Mouse (Mus musculus) heart, postnatal 4 days (tissue): ENCODE results near the gene Qrsl1. TPM values are rescaled to one million over a fixed set of nuclear protein-coding genes. Genes with fewer than 3 reads are reported as not detected.

Experiments
- DNase-seq: peaks from one replicate; pipeline ENCODE4 v3.0.0; 2021
- total RNA-seq, 2 experiments: library from RNA; stranded (reverse); gene quantifications; 2 replicates each; pipeline ENCODE4 v1.2.3; 2021

The Qrsl1 gene
- total RNA-seq, 2 experiments from 2014 or later, result 30.0 to 31.3 TPM

DNA sequence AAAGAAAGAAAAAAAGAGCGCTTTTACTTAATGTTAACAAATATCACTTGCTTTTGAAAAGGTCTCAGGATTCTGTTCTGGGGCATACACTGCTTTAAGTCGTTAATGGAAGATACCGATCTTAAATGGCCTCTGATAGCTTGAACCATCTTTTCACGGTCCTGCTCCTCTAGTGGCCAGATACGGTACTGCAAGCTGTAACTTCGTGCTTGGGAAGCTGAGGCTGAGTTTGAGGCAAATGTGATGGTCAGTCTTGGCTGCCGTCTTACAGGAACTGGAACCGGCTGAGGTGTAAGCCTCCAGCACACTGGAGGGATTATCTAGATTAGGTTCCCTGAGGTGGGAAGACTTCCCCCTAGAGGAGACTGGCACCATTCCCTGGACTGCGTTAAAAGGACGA, 30.8 kb downstream of the Qrsl1 start:
- peak; percentile 43 for DNase-seq

DNA sequence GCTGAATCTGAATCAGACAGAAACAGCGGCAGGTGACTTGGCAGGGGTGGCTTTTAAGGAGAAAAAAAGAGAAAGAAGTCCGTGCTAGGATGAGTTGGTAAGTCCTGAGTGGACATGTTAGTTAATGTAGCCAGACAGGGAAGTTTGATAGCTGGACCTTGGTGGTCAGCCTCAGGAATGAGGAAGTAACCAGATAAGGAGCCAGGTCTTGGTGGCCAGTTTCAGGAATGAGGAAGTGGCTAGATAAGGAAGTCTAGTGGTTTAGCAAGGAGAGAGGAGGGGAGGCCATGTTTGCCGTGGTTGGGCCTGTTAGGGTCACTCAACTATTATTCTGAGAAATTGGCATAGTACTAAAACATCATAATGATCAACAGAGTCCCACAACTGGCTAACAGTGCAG, 45.2 kb downstream of the Qrsl1 start:
- no peak for DNase-seq

DNA sequence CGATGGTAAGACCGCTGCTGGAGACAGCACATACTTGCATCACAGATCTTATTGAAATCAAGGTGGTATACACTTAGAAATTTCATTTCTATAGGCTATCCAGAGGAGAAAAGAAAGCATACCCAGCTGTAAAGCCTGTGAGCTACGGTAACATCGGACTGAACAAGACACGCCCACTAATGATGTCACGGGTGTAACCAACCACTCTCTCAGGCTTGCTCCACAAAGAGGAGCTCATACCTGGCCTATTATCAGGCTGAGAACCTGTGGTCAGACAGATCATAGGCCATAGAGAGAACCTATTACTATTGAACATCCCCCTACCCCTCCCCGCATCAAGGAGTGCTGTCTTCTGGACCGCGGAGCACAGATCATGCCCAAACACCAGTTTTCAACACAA, 45.6 kb downstream of the Qrsl1 start:
- no peak for DNase-seq

DNA sequence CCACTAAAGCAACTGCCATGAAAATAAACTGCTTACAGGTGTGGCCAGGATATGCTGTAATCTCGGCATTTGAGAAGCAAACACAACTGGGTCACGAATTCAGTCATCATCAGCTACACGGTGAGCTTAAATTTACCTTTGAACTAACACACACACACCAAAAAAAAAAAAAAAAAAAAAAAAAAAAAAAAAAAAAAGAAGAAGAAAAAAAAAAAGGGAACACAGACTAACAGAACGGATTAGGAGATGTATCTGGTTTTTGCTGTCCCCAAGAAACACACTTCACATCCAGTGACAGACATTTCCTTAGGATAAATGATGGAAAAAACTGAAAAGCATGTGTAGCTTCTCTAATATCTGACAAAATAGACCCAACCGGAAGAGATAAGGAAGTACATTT, 49.6 kb downstream of the Qrsl1 start:
- no peak for DNase-seq

DNA sequence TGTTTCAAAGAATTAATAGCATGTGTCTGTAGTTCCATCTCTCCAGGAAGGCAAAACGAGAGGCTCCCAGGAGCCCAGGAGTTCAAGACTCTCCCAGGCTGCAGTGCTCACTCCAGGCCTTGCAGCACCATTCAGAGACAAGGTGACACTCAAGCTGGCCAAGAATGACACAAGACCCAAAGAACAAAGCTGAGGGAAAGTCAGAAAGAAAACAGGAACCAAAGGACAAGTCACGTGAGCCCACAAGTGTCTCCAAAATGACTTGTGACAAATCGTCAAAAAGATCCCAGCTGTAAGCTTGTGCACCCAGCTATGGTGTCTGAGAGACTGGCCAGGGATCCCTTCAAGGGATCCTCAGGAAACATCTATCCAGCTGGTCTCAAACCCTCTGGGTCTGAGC, 52.1 kb downstream of the Qrsl1 start:
- no peak for DNase-seq

DNA sequence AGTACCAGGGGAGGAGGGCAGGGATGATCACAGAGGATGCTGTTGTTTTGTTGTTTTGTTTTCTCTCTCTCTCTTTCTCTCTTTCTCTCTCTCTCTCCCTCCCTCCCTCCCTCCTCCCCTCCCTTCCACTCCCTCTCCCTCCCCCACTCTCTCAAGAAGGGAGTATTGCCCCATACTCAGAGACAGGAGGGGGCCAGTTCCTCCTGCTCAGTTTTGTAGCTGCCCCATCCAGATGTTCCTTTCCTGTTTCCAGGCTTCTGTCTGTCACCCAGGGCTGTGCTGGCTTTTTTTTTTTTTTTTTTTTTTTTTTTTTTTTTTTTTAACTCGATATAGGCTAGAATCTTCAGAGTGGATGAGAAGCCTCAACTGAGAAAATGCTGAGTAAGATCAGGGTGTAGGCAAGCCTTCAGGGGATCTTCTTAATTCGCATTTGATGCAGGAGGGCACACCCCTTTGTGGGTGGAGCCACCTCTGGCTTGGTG, 55.4 kb downstream of the Qrsl1 start:
- DNase-seq, result no peak

DNA sequence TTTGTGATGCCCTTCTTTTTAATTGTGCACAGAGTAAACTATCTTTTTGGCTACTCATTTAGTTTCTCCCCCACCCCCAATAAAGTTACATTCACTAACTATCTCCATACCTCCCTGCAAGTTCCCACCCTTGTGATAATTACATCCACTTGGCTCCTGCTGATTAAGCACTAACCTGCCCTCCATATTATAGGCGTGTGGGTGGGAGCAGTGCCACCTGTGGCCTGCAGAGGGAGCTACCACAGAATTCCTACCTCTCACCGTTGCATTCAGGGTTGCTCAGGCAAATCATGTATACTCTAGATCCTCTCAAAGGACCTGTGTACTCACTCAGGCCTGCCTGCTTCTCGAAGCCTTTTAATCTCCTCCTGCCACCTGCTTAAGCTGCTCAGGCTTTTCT, 56.1 kb downstream of the Qrsl1 start:
- no peak for DNase-seq

DNA sequence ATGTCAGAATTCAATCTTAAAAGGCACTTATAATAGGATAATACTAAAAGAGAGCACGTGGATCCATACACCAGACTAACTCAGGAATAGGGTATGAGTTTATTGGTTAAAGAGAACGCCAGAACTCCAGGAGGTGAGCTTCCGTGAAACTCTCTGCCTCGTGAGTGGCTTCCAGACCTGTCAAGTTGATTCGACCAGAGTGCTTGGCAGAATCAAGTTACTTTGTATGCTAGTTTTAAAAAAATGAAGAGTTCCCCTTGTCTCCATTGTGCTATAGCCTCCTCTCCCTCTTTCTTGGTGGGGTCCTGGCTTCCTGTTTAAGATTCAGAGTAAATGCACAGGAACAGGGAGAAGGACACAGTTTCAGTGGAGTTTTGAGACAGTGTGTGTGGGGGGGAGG, 60.1 kb downstream of the Qrsl1 start:
- DNase-seq, result no peak

DNA sequence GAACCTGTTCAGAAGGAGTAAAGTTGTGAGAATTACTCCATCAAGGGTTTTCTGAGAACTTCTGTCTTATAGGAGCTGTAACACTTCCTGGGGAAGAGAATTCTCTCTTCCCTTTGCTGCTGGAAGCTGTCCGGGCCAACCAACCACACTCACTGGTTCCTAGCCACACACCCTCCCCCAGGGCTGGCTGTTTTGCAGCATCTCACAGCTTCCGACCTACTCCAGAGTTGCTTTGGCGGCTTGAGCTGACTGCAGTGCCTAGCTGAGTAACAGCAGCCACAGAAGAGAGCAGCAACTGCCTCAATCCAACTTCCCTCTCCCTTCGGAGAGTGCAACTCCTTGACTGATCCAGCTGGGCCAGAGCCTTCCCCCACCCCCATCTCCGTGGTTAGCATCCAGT, 68.7 kb downstream of the Qrsl1 start:
- peak; percentile 11 for DNase-seq

DNA sequence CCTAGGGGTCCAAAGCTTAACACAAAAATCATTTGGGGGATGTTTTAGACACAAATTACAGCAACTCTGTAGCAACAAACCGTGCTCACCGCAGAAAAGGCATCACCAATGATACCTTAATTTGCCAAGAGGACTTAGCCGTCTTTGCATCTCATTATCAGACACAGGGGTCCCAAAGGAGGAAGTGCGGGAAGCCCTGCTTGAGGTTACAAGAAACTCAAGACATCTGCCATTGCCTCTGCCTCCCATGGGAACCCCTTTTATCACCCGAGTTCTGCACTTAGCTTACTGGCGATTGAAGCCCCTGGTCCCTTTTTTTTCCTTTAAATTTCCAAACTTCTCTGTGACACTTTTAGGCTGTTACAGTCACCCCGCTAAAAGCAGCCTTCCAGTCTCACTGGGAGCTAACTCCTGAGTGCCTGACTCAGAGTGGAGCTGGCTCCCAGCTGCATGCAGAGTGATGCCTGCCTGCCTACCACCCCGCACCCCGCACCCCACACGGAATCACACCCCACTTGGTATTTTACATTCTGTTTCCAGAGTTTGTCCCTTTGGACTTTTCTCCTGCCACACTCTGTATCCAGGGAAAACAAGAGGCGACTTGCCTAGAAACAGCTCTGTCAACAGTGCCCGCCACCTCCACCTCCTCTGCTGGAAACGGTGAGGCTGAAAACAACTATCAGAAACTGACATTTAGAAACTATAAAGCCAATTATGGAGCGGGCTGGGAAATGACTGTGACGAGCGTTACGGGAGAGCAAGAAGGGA, 71.1 kb downstream of the Qrsl1 start:
- DNase-seq, result no peak

DNA sequence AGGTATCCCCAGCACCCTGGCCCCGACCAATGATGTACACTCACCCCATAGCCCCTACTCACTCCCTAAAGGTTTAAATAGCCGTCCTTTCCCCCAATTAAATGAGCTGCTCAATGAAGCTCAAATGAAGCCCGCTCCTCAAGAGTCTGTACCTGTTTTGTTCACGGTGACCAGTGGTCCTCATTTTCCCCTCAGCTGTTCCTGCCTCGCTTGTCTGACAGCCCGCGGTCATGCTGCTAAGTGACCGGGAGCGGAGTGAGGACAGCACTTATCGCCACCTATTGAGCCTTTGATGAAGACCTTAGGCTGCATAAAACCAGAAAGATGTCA, 72.9 kb downstream of the Qrsl1 start:
- no peak for DNase-seq

DNA sequence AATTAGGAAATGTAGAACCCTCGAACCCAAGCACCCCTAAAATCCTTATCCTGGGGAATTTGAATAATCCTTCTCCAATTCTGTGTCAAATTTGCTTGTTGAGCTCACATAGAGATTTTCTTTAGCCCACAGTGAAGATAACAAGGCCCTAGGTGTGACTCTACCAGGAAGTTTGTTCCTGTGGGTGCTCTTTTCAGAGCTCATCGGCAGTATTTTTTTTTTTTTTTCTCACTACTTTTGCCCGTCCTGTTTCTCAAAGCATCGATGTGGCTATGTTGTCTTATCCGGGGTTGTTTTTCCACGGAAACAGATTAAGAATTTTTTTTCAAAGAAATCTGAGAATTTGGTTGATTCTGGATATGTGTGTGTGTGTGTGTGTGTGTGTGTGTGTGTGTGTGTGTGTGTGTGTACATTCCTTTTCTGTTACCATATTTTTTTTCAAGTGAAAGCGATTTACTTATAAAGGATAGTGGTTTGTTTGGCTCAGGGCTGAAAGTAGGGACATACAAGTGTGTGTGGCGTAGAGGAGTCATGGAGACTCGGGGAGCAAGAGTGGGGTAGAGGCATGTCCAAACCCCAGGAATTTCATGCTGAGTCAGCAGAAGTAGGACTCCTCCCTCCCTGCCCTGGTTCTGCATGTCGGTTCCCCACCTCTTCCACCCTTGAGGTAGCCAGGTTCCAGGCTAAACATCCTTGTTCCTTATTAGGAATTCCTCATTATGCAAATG, 73.4 kb downstream of the Qrsl1 start:
- DNase-seq, result no peak

DNA sequence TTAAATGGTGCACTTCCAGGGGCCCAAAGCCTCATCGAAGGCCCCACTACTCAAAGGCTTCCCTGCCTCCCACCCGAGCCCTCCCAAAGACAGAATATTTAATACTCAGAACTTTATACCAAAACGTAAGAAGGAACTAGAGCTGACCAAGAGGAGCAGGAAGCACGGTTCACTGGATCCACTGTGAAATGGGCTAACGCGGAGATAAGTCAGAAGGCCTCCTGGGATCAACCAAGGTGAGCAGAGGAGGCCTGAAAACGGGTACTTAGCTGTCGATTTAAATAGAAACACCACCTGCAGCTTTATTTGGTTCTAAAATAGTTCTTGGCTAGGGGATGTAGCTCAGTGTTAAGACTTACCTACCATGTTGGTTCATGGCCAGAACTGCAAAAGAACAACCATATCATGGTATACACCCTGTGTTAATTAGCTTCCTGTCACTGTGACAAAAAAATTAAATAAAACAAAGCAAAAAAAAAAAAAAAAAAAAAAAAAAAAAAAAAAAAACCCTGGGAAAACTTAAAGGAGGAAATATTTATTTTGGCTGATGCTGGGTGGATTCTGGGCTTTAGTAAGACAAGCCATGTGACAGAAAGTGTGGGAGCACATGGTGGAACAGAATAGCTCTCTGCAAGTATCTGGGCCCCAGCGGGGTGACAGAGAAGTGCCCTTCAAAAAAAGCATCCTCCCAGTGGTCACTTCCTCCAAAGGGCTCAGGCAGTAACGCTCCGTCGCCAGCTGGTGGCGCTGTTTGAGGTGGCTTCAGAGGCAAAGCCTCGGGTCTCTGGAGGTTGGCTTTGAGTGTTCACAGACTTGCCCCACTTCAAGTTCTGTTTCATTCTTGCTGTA, 74.5 kb downstream of the Qrsl1 start:
- DNase-seq, result no peak

DNA sequence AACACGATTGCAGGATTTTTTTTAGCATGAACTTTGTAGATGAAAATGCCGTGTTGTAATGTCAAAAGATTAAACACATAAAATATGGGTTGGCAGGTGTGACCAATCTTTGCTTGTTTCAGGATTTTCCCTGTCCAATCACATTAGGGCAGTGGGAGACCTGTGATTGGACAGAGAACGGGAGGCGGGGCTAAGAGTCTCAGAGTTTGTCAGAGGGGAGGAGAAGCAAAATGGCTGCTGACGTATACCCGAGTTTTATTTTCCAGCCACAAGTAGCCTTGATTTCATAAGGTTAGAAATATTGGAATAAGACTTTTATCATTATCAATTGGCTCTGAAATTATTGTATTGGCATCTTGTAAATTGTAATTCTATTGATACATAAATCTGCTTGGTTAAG, 75.8 kb downstream of the Qrsl1 start:
- no peak for DNase-seq

DNA sequence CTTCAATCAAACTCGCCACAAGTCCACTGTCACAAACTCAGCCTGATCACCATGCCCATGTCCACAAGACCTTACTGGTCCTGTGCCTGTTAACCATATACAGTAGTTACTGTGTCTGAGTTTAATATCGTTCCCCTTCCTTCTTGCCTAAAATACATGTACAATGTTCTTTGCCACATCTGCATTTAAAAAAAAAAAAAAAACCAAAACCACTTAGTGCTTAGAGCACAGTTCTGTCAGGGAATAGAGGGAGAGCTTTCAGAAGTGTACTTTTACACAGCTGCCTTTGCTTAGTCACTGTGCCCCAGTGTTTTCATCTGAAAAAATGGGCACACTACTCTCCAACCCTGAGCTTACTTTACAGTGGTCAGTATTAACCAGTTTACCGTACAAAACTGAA, 76.8 kb downstream of the Qrsl1 start:
- DNase-seq, result no peak

Other genes with a start within 250 kb of the Qrsl1 start
- 10 to 100 TPM; 36.3 to 37.9 TPM for gene Rtn4ip1, start 62 bp upstream of the Qrsl1 start, total RNA-seq
- 1 to 10 TPM in 1 of 2 experiments, under 1 TPM in 1; 0.95 to 1.0 TPM for gene Crybg1, start 247.1 kb upstream of the Qrsl1 start, total RNA-seq